Mouse (Mus musculus) kidney, adult 8-10 months (tissue): ENCODE results near the gene Gpr27.
A peak's percentile ranks its signal among the peaks of the same experiment; 100 is the strongest.

ENCODE experiments used
- DNase-seq, 2 experiments: peaks; one replicate each; pipeline ENCODE4 v3.0.0; 2022

Gene Gpr27

GRCm38 (mm10) chr6:99692206-99692915, at the start of gene Gpr27:
Gene Gpr27 (plus strand): TSS chr6:99692679.
- DNase-seq = no peak

GRCm38 (mm10) chr6:99643439-99644199, 48.9 kb upstream of the Gpr27 start:
- DNase-seq = peak; percentile 63 to 80

GRCm38 (mm10) chr6:99644386-99644785, 48.1 kb upstream of the Gpr27 start:
- no peak for DNase-seq

- DNase-seq = no peak
These were observed 47.6 kb upstream of the Gpr27 start for GRCm38 (mm10) chr6:99644876-99645275.

- no peak for DNase-seq
These were observed 46.1 kb upstream of the Gpr27 start for GRCm38 (mm10) chr6:99646344-99646743.

GRCm38 (mm10) chr6:99649307-99649706, 43.2 kb upstream of the Gpr27 start:
- no peak for DNase-seq

GRCm38 (mm10) chr6:99652341-99652740, 40.1 kb upstream of the Gpr27 start:
- DNase-seq = no peak

GRCm38 (mm10) chr6:99654343-99654742, 38.1 kb upstream of the Gpr27 start:
- no peak for DNase-seq

GRCm38 (mm10) chr6:99655488-99655887, 37.0 kb upstream of the Gpr27 start:
- DNase-seq = no peak

- no peak for DNase-seq
These were observed 36.4 kb upstream of the Gpr27 start for GRCm38 (mm10) chr6:99656088-99656487.

- DNase-seq = no peak
These were observed 33.9 kb upstream of the Gpr27 start for GRCm38 (mm10) chr6:99658586-99658985.

- DNase-seq = no peak
These were observed 32.0 kb upstream of the Gpr27 start for GRCm38 (mm10) chr6:99660443-99660842.

GRCm38 (mm10) chr6:99663232-99663631, 29.2 kb upstream of the Gpr27 start:
- DNase-seq = no peak

GRCm38 (mm10) chr6:99665457-99666317, 26.8 kb upstream of the Gpr27 start:
- DNase-seq = peak in 1 of 2 experiments; percentile 14

GRCm38 (mm10) chr6:99666318-99667171, 25.9 kb upstream of the Gpr27 start, which contains the start of the genes Eif4e3 and Gm20696:
Gene Eif4e3 (minus strand): TSS chr6:99666771.
Gene Gm20696 (minus strand): TSS chr6:99666797.
- DNase-seq = peak; percentile 56 to 57

GRCm38 (mm10) chr6:99667290-99667689, 25.2 kb upstream of the Gpr27 start:
- no peak for DNase-seq

- DNase-seq = peak; percentile 34 to 64
These were observed 22.8 kb upstream of the Gpr27 start for GRCm38 (mm10) chr6:99669481-99670325.

GRCm38 (mm10) chr6:99670481-99671119, 21.9 kb upstream of the Gpr27 start:
- peak; percentile 44 to 61 for DNase-seq

- no peak for DNase-seq
These were observed 20.7 kb upstream of the Gpr27 start for GRCm38 (mm10) chr6:99671768-99672167.

GRCm38 (mm10) chr6:99674482-99674881, 18.0 kb upstream of the Gpr27 start:
- DNase-seq = no peak

- no peak for DNase-seq
These were observed 15.2 kb upstream of the Gpr27 start for GRCm38 (mm10) chr6:99677325-99677724.
